Mouse (Mus musculus): ENCODE results near the gene Gpc1.
A peak's percentile ranks its signal among the peaks of the same experiment; 100 is the strongest.

The Gpc1 gene

GRCm38 (mm10) chr1:92833987-92834706 lies 2.7 kb downstream of the Gpc1 start:
- peak; percentile 57 to 65 for DNase-seq

- DNase-seq = no peak
Observed at GRCm38 (mm10) chr1:92837931-92838833, 6.7 kb downstream of the Gpc1 start.

- no peak for DNase-seq
Observed at GRCm38 (mm10) chr1:92839211-92839610, 7.8 kb downstream of the Gpc1 start.

GRCm38 (mm10) chr1:92840231-92840890 lies 8.9 kb downstream of the Gpc1 start:
- no peak for DNase-seq

- no peak for DNase-seq
Observed at GRCm38 (mm10) chr1:92841427-92841826, 10.0 kb downstream of the Gpc1 start.

- no peak for DNase-seq
Observed at GRCm38 (mm10) chr1:92845889-92846288, 14.4 kb downstream of the Gpc1 start.

GRCm38 (mm10) chr1:92847873-92848839 lies 16.7 kb downstream of the Gpc1 start:
- no peak for DNase-seq

GRCm38 (mm10) chr1:92849491-92849890 lies 18.0 kb downstream of the Gpc1 start:
- DNase-seq = no peak

- no peak for DNase-seq
Observed at GRCm38 (mm10) chr1:92849938-92850574, 18.6 kb downstream of the Gpc1 start.

GRCm38 (mm10) chr1:92852450-92852849 lies 21.0 kb downstream of the Gpc1 start:
- DNase-seq = no peak

- no peak for DNase-seq
Observed at GRCm38 (mm10) chr1:92861503-92861902, 30.1 kb downstream of the Gpc1 start.

- DNase-seq = no peak
Observed at GRCm38 (mm10) chr1:92863268-92863667, 31.8 kb downstream of the Gpc1 start.

GRCm38 (mm10) chr1:92866170-92866569 lies 34.7 kb downstream of the Gpc1 start:
- DNase-seq = no peak

GRCm38 (mm10) chr1:92869985-92870384 lies 38.5 kb downstream of the Gpc1 start:
- no peak for DNase-seq

GRCm38 (mm10) chr1:92872666-92873065 lies 41.2 kb downstream of the Gpc1 start:
- DNase-seq = no peak

- DNase-seq = no peak
Observed at GRCm38 (mm10) chr1:92874011-92874410, 42.6 kb downstream of the Gpc1 start.

GRCm38 (mm10) chr1:92875360-92876111 lies 44.1 kb downstream of the Gpc1 start:
- no peak for DNase-seq

GRCm38 (mm10) chr1:92877431-92877978 lies 46.1 kb downstream of the Gpc1 start:
- DNase-seq = no peak

GRCm38 (mm10) chr1:92878066-92878741 lies 46.8 kb downstream of the Gpc1 start:
- no peak for DNase-seq

- DNase-seq = no peak
Observed at GRCm38 (mm10) chr1:92879266-92879665, 47.8 kb downstream of the Gpc1 start.
